Mouse (Mus musculus): Measurements from ENCODE around the gene Cntf.

DNA sequence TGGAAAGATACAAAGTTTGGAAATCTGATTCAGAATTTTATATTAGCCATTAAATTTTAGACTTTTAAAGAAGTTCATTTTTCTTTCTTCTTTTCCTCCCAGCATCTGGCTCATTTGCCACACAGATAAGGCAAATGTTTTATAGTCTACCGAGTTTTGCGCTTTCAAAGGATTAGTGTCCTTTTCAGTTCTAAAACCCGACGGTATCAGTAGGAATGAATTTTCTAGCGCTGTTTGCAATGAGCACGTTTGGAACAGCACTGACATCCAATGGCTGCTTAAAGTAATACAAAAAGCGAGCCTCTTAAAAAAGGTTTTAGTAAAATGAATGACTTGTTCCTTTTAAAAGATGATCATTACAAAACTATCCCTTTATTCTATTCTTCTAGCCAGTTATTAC is 31.6 kb upstream of the Cntf start:
- TF ChIP-seq POLR2A (IDR thresholded peaks at IDR 0.05; ENCODE audit: borderline replicate concordance, control insufficient read depth, low read depth, low read length) (no peak), CTCF (IDR thresholded peaks at IDR 0.05; ENCODE audit: control insufficient read depth, insufficient read depth, low read length) (no peak)
